Mouse (Mus musculus) brain, embryonic 14.5 days (tissue): ENCODE data around the gene Triml2.

Source experiments
- CTCF ChIP-seq: fragments of 200-500 bp; IDR thresholded peaks from 2 replicates; pipeline ENCODE4 v1.5.1; 2012; ENCODE audit warnings: inconsistent platforms, mild to moderate bottlenecking, moderate library complexity, borderline replicate concordance; ENCODE audit not compliant: insufficient read depth, insufficient read length; ENCODE audit errors: extremely low read depth
- POLR2A ChIP-seq: fragments of 200-500 bp; IDR thresholded peaks from 2 replicates; pipeline ENCODE4 v1.6.1; 2012; ENCODE audit warnings: mild to moderate bottlenecking, inconsistent platforms, borderline replicate concordance; ENCODE audit not compliant: poor library complexity, insufficient read depth, insufficient read length, severe bottlenecking; ENCODE audit errors: extremely low read depth

DNA sequence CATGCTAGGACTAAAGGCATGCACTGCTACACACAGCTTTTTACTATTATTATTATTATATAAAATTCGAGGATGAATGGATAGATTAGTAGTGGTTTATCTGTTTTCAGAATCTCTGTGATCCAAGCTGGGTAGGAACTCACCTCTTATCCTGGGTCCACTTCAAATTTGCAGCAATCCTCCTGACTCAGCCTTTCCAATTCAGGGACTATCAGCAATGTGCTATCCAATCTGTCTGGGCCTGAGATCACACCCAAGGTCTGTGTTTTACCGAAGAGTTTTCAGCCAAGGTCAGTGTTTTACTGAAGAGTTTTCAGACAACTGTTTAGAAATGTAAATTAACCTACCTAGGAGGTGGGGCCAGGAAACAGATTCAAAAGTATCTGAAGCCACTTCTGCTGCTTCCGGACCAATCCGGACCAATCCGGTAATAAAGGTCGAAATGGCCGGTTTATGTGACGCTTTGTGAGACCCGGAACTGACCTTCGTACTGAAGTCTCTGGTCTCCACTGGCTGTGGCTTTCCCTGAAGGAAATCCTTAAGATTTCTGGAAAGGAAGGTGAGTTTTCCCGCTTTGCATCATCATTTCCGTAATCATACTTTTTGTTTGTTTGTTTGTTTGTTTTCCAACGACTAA lies at the start of gene Triml2:
- TF ChIP-seq CTCF (no peak), POLR2A (no peak)
